Mouse (Mus musculus): ENCODE measurements around the gene Gpn1. TPM values are rescaled to one million over a fixed set of nuclear protein-coding genes. Genes with fewer than 3 reads are reported as not detected.

Gene Gpn1
- polyA plus RNA-seq, 1 experiment from 2014 or later, result 81.7 TPM

Other genes with a start within 250 kb of the Gpn1 start
- gene Krtcap3, start 243.1 kb upstream of the Gpn1 start, polyA plus RNA-seq (2016; fragmentation: Nextera tagmentation; extraction: Ambion mirVana), result 10.2 and 13.1 TPM in 2 replicates
- gene Ift172, start 203.6 kb upstream of the Gpn1 start, polyA plus RNA-seq (2016; fragmentation: Nextera tagmentation; extraction: Ambion mirVana), result 28.6 and 31.1 TPM in 2 replicates
- 30.2 and 51.9 TPM in 2 replicates for gene Fndc4, start 198.7 kb upstream of the Gpn1 start, polyA plus RNA-seq (2016; fragmentation: Nextera tagmentation; extraction: Ambion mirVana)
- 0.15 and 0.63 TPM in 2 replicates for gene Gckr, start 197.3 kb upstream of the Gpn1 start, polyA plus RNA-seq (2016; fragmentation: Nextera tagmentation; extraction: Ambion mirVana)
- 49.5 and 56.9 TPM in 2 replicates for gene Zfp512, start 42.3 kb upstream of the Gpn1 start, polyA plus RNA-seq (2016; fragmentation: Nextera tagmentation; extraction: Ambion mirVana)
- gene 4930548H24Rik, start 9.0 kb upstream of the Gpn1 start, polyA plus RNA-seq (2016; fragmentation: Nextera tagmentation; extraction: Ambion mirVana), result not detected in 2 replicates
- gene Slc4a1ap, start 32.3 kb downstream of the Gpn1 start, polyA plus RNA-seq (2016; fragmentation: Nextera tagmentation; extraction: Ambion mirVana), result 24.2 and 31.5 TPM in 2 replicates
- gene Supt7l, start 33.1 kb downstream of the Gpn1 start, polyA plus RNA-seq (2016; fragmentation: Nextera tagmentation; extraction: Ambion mirVana), result 21.7 and 22.5 TPM in 2 replicates
- gene Mrpl33, start 102.2 kb downstream of the Gpn1 start, polyA plus RNA-seq (2016; fragmentation: Nextera tagmentation; extraction: Ambion mirVana), result 294 and 320 TPM in 2 replicates
- 6.2 and 6.8 TPM in 2 replicates for gene Rbks, start 202.9 kb downstream of the Gpn1 start, polyA plus RNA-seq (2016; fragmentation: Nextera tagmentation; extraction: Ambion mirVana)
- gene Babam2, start 202.9 kb downstream of the Gpn1 start, polyA plus RNA-seq (2016; fragmentation: Nextera tagmentation; extraction: Ambion mirVana), result 40.8 and 43.6 TPM in 2 replicates